Mouse (Mus musculus) cerebellum, adult 9-10 months (tissue): ENCODE data around the gene Galnt3.

Experiments
- DNase-seq: peaks from one replicate; pipeline ENCODE4 v3.0.0; 2022

Galnt3 gene

DNA sequence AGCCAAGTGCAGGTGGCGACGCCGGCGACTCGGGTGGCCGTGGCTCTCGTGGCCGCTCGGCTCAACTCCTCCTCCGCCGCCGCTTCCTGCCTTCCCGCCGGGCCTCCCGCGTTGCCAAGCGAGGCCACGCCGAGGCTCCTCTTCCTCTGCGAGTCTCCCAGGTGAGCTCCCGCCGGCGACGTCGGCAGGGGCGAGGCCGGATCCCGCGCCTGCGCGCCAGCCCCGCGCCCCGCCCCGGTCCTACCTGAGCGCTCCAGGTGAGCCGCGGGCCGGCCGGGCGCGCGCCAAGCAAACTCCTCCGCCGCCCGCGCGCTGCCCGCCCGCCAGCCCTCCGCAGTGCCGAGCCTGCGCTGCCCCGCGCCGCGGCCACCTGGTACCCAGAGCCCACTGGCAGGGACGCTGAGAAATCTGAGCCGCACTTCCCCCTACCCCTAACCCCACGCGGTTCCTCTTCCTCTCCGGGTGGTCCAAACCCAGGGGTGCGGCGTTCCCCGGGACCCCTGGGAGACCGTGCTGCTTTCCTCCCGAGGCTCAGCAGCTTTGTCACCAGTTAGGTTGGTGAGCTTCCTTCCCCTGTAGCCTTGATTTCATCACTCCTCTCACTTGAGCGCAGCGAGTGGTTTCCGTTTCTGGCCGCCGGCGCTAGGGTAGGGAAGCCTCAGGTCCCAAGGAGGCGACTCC, at the start of gene Galnt3:
TSS of gene Galnt3 (minus strand) at position 404 of the 681 bp plus-strand sequence.
- DNase-seq, result no peak

DNA sequence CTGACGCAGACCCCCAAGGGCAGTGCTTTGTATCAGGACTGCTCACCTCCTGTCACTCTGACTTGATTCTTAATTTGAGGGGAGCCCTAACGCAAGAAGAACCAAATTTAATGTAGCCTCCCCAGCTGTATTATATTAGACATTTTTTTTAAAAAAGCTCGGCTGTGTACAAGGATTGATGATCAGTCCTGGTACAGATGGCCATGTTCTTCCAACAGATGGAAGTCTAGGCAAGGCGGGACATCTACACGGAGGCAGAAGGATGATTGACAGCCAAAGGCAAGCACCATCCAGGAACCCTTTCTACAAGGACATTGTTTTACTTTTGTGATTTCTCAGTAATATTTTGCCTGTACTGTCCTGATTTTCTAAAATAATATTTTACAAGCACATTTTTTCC, 48.3 kb upstream of the Galnt3 start:
- no peak for DNase-seq

DNA sequence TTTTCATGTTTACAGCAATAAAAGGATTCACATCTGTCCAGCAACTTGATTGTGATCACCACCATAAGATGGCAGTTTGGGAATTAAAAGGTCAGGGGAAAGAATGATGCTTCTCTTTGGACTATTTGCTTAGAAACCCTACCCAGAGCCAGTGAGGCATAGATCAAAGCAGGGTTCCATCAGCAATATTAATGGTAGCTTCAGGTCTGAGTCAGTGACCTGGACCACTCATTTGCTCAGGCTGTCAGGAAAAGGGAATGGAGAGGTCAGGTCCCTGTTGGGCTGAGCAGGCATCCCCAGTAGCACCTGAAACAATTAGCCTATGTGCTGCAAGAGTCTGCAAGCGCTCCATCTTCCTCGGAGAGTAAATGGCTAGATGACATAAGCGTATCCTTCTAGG, 46.8 kb upstream of the Galnt3 start:
- DNase-seq, result no peak

DNA sequence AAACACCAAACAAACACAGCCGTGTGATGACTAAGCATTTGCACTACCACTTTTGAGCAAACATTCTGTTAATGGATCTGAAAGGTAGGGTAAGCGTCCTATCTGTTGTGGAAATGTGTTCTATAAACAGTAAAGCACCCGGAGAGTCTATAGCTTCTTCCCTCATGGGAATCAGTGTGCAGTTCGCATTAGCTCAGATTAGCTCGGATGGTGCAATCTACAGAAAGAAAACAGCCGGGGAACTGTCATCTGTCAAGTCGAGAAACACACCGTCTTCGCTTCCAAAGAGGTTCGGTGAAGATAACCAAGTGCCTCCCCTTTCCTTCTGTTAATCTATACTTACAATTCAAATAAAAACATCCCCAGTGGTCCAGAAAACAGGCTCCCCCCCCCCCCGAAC, 45.9 kb upstream of the Galnt3 start:
- DNase-seq, result no peak

DNA sequence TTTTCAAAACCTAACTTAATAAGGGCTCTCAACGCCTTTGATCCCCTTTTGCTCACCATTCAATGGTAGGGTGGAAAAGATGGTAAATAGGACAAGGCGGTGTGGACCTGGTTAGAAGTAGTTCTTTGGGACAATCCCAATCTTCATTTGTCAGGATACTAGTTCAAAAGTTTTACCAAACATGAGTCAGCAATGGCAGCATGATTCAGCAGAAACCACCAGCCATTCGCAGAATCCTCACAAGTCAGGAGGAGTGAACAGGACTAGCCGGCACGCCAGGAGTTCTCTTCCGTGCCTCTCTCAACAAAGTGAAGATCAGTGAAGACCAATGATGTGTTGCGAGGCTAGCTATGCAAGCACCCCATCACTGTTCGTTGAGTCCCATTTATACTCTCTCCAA, 40.2 kb upstream of the Galnt3 start:
- no peak for DNase-seq

DNA sequence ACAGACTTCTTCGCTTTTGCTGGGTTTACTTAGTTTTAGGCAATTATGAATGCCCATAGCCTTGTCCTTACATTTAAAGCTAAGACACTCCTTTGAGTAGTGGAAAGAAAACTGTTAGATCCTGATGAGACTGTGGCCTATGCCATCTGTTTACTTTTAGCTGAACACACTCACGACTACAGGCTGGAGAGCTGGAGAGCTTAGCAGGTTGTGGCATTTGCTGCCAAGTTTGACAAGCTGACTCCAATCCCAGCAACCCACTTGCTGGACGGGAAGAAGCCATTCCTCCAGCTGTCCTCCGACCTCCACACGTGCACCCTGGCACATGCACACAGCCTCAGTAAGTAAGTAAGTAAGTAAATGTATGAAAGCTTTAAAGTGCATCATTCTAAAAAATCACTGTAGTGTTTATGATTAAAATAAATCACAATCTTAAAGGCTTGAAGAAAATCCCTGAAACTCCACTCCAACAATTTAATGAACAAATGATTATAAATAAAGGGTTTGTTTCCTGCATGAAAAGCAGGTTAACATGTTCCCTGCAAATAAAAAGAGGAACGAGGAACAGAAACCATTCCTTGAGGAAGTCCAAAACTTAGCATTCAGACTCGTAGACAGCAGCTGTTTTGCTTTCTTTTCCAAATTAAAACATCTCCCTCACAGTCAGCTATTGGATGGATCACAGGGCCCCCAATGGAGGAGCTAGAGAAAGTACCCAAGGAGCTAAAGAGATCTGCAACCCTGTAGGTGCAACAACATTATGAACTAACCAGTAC, 33.5 kb upstream of the Galnt3 start:
- DNase-seq, result peak; percentile 58

DNA sequence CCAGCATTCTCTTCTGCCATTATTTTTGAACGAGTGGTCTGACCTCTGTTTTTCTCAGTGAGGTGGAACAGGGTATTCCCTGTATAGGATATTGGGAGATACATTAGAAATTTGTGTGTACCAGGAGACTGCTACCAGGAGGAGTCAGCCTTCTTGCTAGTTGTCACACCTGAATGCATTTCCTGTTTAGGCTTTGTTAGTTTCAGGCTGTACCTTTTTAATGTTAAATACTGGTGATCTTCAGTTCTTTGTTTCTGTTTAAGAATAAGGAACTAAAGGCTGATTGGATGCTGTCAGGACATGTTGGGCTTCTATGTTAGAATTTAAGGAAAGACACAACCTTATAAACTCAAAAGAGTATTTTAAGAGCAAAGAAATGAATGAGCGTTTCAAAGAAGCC, 26.6 kb upstream of the Galnt3 start:
- DNase-seq, result no peak

DNA sequence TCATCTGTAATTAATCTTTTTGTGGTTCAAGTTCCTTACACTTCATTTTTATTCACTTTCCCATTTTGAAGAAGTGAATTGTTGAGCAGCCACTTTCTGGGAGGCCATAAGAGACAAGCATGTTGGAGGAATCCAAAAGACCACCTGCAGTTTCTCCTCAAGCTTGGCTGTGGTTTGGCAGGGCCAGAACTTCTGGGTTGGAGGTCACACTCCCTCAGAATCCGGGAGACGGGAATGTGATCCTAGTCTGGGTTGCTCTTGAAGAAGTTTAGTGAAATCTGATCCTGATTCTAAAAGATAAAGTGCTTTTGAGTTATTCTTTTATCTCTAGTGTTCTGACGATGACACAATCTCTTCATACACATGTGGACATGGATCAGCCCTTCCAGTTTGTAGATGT, 25.7 kb upstream of the Galnt3 start:
- DNase-seq, result no peak

DNA sequence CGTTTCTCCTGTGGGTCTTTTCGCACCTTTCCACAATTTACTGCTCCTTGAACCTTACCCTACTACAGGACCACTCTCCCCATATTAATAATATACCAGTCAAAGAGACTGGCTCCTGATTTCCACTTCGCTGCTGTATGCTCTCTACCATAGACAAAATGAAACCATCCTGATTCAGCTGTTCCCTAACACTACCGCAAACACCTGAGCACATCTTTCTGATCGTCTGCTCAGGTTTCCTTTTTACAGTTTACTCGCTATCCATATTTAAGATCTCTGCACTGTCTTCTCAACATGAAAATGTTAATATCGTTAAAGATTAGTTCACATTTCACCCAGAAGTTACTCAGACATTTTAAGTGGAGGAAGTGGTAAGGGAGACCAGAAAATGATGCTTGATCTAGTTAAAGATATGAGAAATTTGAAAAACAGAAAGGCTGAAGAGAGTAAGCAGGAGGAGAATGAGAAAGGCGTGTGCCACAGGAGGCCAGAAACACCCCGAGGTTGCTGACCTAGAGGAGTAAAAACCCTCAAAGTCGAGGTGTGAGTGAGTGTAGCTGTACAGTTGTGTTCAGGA, 23.9 kb upstream of the Galnt3 start:
- DNase-seq, result no peak

DNA sequence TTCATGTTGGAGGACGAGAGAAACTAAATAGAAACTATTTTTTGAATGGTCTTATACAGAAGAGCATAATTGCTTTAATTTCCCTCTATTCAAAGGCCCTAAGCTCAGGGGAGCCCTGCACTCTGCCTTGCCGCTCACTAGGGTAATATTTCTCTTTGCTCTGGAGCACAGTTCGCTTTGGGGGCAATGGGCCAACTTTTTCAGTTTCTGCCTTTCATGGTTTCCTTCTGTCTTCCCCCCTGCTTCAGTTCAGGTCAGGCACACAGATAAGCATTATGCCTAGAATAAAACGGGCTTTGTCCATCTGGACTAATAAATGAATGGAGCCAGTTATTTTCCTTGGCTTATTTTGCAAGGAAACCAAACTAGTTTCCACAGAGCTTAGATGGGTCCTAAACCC, 21.7 kb upstream of the Galnt3 start:
- no peak for DNase-seq

DNA sequence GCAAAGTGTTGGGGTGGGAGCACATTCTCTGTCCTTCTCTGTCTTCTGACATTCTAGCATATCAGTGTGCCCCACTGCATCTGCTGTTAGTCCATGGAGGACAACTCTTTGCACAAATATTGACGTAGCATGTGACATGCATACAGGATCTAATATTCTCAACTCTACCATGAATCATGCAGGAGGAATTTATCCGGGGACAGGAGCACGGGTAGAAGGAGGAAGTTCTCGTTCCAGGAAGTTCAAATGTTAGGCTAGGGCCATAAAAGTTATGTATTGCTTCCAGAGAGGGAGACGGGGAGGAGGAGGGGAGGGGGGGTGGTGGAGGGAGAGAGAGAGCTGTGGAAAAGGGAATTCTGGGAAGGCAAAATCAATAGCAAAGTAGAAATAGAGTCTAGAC, 20.0 kb upstream of the Galnt3 start:
- DNase-seq, result no peak

DNA sequence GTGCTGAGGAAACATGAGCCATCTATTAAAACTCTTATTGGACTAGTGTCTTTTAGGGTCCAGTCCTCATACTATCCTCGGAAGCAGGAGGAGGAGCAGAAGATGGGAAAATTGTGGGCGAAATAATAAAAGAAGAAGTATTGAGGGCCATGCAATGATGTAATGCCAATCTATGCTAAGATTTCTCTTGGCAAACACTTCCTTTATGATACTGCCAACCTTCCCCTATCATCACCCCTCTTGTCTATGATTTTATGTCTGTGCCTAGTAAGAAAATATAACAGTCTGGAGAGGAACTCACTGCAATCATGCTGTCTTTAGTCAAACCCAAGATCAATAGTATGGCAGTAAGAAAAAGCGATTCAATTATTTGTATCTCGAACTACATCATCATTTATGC, 18.5 kb upstream of the Galnt3 start:
- no peak for DNase-seq

DNA sequence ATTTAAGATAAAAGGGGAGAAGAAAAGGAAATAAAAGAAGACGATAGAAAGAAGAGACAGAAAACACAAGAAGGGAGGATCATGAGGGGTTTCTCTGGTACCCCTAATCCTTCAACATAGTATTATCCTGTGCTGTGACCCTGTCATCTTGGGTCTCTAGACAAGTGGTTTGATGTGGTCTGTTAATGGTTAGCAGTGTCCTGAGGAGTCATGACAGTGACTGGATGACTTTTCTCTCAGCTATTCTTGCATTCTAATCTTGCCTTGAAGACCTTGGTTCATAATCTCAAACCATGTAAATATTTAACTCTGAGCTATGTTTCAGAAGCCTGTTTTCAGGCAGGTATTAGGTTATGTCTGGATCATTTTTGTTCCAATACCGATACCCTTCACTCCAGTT, 17.9 kb upstream of the Galnt3 start:
- DNase-seq, result no peak

DNA sequence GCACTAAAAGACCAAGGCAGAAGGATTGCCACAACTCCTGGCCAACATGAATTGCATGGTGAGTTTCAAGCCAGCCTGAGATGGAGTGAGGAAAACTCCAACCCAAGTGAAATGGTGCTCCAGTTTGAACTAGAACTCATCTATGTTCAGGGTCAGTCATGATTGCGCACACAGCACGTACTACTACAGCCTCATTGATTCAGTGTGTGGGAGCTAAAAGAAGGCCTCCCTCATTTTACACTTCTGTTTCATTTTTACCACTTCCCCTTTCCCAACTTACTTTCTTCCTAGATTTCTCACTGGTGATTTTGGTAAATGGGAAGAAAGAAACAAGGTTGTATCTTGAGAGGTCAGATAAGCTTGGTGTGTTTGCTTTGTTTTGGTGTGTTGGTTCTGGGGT, 17.5 kb upstream of the Galnt3 start:
- DNase-seq, result no peak

DNA sequence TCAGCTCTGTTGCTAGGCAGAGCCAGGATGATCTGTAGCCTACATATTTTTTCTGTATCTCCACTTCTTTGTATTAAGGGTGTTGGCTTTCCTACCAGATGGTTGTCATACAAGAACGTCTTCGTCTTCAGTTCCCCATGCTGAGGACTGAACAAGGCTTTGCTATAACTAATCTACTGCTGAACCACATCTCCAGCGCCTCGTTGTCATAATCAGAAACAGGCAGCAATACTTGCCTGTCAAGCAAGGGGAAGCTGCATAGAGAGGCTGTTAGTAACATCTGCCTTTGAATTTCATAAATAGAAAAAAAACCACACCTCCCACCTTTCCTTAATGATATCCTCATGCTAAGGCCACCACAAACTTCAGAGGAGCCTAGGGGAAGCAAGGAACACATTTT, 15.5 kb upstream of the Galnt3 start:
- DNase-seq, result no peak

DNA sequence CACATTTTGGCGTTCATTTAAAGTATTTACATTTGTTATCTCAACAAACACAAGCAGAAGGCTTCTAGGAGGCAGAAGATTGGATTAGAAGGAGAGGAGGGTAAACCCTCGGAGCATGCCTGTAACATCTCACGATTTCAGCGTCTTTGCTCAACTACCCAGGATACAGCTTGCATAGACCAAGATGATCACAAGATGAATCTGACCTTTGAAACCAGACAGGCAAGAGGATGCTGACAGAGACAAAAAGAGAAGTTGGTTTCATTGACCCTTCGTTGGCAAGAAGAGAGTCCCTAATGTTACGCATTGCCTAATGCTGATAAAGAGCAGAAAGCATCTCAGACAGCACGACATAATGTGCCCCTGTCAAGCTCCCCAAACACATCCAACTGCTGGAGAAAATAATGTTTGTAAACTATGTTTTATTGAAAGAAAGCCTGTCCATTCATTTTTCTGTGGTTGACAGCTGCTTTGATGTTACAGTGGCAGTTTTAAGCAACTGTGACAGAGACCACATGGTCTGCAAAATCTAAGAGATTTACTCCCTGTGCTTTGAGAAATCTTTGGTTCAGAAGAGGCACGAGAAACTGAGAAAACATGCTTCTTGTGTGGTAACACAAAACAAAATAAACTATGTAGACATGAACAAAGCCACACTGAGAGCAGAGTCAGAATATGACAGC, 7.2 kb upstream of the Galnt3 start:
- DNase-seq, result no peak

DNA sequence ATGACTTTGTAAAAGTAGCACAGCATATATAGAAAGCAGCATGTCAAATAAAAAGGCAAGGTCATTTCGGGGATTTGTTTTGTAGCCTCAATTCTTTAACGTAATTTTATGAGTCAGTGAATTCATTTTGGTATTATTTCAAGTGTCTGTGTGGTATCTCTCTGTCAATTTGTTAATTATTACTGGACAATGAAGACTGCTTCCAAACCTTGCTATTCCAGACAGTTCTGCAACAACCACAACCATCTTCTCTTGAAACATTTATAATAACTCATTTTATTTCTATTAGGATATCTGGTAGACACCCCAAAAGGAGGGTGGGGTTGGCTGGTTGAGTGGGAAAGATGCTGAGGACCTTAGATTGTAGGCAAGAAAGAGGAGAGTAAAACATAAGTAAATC, 4.1 kb upstream of the Galnt3 start:
- DNase-seq, result no peak

DNA sequence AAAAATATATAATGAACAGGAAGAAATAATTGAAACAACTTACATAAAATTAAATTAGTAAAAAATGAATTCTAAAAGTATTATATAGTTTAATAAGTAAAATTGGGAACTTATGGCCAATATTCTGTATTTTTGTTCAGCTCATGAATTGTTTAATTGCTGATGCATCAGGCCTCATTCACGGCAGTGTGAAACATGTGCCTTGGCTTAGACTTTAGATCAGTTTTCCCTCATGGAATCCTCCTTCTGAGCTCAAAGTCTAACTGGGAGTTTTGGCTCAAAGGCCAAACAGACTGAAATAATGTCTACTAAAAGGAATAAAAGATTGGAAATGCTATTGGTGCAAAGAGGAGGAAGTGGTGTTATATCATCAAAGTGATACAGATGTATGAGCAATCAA, 2.7 kb upstream of the Galnt3 start:
- DNase-seq, result no peak

DNA sequence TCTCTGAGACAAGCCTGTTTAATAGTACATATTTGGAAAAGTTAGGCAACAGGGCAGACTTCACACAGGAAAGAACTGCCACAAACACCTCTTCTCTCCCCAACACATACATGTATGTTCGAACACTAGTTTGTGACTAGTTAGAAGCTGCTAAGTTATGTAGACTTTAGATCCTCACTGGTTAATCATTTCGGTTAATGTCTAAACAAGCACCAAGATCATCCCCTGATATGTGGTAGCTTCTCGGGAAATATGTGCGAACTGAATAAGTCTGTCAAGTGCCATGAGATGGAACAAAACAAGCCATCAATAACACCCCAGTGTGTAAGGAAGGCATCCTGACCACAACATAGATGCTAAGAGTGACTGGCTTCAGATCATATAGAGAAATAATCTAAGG, 2.1 kb upstream of the Galnt3 start:
- DNase-seq, result no peak

DNA sequence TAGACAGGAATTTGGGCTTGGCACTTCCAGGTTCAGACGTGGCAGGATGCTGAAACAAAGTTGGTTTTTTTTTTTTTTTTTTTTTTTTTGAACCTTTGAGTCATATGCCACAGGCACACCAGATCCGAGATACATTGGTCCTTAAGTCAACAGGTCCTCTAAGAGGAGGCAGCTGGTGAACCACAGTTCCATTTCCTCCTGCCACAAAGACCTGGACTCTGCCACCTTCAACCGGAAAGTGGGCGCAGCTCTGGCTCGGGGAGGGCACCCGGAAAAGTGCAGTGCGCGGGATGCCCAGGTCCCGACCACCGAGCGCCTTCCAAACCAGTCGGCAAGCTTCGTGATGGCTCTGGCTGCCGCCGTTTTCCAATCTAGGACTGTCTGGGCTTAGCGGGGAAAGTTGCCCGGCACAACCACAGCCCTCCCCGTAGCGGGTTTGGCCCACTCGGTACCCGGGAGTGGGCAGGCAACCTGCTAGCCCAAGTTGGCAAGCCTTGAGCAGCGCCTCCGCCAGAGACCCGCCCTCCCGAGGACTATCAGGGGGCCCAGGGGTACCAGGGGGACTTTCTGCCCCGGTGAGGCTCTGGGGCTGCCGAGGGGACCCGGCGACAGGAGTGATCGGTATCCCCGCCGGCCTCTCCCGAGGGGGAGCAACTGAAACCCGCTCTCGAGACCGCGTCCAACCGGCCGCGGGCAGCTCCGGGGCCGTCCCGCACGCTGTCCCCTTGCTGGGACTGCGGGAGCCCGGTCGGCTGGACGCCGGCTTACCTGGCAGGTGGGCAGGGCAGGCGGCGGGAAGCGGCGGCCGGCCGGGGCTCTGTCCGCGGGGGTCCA, 821 bp downstream of the Galnt3 start:
- DNase-seq, result no peak

DNA sequence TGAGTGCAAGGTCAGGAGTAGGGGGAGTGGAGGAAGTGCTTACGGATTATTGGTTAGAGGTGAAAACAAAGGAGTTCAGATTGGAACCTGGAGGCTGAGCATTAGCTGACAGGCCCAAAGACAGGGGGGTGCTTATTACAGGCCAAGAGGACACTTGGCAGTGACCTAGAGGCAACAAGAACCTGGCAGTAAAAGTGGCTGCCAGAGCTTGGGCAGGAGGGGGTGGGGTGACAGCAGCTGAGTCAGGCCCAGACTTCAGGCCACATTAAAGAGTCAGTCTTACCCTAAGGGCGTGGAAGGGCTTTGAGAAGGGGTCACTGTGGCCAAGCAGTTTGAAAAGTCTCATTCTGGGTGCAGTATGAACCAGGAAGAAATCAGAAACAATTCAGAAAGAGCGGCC, 7.1 kb downstream of the Galnt3 start:
- no peak for DNase-seq

DNA sequence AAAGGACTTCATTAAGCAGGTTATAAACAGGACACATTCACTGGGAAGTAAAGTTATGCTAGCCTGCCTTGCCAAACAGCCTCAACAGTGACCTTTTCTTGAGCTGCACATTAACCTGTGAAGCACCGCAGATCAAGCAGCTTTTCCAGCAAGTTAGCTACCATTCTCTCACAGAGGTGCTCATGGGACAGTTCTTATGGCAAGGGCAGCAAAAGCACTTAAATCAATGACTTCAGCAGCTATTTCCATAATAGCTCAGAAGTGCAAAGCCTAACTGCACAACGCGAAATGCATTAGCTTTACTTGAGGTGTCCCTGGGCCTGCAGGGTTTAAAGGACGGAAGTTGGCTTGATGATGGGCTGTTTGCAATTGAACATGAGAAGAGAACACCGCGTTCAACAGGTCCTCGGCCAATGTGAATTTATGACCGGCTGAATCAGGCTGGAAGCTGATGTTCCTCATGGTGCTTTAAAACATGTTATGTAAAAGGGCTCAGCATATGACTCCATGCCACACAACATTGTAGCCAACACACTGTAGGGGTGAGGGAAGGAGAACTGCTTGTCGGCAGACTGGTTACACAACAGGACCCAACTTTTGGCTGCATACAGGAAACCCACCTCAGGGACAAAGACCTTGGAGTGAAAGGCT, 16.8 kb downstream of the Galnt3 start:
- DNase-seq, result no peak
